Mouse (Mus musculus) embryo, embryonic 10.5 days (tissue): Measurements from ENCODE around the gene Prkar2b.
A peak's percentile ranks its signal among the peaks of the same experiment; 100 is the strongest.

ENCODE experiments used
- DNase-seq: peaks from one replicate; pipeline ENCODE4 v3.0.0-alpha.2; 2015; ENCODE audit warnings: low spot score

Prkar2b gene

GRCm38 (mm10) chr12:31967536-31967935 lies 93.6 kb downstream of the Prkar2b start:
- DNase-seq, result peak; percentile 82

DNA sequence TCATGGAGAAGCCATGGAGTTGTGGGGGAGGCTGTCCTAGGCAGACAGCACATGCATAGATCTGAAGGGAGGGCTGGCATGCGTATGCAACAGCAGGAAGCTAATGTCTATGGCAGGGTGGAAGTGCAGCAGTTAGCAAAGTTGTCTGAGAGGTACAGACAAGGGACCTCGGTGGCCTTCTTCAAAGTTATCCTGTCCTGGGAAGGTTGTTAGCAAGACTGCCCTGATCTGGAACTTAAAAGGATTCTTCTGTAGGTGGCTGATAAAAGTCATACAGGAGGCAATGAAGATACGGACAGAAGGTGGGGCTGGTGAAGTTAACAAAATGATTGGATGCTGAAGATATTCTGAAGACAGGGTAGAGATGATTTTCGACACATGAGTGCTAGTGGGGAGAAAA lies 94.7 kb downstream of the Prkar2b start:
- DNase-seq, result no peak

GRCm38 (mm10) chr12:31965517-31966212 lies 95.4 kb downstream of the Prkar2b start:
- DNase-seq, result no peak

DNA sequence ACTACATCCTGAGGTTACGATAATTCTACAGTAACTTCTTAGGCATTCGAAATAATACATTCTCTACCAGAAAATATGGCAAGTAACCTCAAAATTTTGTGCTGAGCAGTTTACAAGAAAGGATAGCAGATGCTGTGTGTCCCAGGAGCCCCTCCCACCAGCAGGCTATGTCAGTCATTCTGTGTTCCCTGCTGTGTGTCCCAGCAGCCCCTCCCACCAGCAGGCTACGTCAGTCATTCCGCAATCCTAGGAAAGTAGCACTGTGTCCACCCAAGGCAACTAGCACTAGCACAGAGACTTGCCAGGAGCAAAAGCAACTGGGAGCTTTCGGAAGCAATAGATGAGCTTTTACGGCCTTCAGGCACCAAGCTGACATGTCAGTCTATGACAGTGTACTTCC lies 97.0 kb downstream of the Prkar2b start:
- DNase-seq, result no peak

DNA sequence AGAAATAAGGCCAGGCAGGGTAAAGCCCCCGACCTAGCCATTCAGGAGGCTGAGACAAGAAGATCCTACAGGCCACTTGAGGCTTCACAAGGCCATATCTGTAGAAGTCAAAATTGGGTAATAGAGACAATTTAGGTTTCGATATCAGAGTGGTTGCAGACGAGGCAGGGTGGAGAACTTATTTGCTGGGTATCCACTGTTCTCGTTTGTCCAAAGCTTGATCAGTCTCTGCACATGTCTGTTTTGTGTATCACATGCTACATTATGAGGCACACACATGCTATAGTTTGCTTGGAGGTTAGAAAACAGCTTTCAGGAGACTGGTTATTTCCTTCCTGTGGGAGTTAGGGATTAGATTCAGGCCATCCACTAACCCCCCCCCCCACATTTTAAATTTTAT lies 105.3 kb downstream of the Prkar2b start:
- DNase-seq, result no peak

GRCm38 (mm10) chr12:31950659-31951031 lies 110.5 kb downstream of the Prkar2b start:
- DNase-seq, result no peak

DNA sequence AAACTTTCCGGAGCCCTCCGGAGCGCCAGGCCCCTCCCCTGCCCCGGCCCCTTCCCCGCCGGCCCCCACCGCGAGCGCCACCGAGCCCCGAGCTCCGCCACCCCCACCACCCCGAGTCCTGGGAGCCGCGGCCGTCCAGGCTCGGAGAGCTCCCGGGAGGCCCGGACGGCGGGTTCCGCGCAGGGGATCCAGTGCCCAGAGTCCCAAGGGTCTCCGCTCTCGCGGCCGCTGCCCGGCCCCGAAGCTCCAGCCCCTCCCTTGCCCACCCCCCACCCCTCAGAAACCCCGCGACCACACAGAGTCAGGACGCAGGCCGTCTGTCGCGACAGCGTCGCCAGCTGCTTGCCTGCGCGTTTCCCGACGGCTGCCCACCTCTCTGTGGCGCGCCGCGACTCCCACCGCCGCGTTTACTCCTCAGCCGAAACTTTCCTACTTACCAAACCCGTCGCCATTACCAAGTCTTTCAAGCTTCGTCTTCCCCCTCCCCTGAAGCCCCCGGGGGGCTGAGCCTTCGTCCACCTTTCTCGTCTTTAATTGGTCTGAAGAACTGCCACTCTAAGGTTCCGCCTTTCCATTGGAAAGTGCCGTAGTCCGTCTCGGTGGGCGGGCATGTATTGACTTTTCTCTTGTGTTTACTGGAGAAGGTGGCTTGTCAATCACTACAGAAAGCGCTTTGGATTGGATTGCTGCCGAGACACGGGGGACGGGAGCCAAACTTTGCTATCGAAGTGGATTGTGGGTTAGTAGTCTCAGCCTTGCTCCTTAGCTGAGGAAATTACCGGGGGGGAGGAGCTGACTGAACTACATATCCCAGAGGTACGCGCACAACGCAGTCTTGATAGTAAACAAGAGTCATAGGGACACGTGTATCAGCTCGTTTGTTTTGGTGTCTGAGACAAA lies 111.1 kb downstream of the Prkar2b start, which contains the start of gene Hbp1:
Hbp1 (minus strand) TSS at position 777 of the 900 bp plus-strand sequence.
- peak; percentile 100 for DNase-seq

DNA sequence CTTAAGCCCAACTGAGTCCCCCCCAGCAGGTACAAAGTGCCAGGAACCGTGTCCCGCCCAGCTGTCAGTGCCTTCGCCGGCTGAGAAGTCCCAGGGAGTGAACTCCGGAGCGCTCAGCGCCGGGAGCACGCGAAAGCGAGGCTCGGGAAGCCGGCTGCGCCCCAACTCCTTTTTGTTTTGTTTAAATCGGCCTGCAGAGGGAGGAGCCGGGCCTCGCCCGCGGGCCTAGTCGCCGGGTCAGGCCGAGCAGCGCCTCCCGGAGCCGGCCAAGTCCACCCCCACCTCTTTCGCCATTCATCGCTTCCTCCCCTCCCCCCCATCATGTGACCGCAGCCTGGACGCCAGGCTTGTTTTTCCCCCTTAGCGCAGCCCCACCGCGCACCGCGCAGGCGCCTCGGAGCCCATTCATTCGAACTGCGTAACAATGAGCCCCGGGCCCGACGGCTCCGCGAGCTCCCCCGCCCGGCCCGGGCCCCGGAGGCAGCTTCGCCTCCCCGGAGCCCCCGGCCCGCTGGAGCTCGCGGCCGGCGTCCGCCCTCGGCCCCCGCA lies 111.8 kb downstream of the Prkar2b start:
- DNase-seq, result peak; percentile 97

DNA sequence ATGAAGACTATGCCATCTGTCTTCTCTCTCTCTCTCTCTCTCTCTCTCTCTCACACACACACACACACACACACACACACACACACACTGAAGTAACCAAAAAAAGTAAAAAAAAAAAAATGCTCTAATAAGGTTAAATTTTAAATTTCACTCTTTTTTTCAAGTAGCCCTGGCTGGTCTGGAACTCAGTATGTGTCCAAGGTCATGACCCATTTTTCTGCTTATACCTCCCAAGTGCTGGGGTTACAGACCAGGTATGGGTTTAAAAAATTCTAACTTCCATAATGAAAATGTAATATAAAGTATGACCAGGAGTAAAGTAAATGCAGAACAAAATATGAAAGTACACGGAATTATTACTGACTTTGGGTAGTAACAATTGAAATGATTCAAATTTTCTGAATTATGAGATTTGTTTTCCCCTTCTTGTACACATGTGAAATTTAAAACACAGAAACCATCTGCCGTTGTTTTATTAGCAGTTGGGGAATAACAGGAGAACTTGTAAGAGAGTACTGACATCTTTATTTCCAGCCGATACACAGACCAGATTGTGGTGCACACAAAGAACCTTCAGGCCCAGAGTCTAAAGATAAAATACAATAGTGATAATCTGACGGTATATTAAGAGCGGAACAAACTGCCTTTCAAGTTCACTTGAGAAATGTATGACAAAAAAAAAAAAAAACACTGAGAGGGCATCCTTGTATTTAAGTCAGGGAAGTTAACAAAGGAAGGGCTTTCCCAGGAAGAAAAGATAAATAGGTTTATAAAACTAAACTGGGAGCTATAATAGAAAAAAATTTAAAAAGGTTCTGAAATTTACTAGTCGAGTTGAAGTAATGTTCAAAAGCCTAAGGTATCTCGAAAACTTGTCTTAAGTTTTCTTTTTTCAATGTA lies 112.7 kb downstream of the Prkar2b start:
- DNase-seq, result peak; percentile 48

DNA sequence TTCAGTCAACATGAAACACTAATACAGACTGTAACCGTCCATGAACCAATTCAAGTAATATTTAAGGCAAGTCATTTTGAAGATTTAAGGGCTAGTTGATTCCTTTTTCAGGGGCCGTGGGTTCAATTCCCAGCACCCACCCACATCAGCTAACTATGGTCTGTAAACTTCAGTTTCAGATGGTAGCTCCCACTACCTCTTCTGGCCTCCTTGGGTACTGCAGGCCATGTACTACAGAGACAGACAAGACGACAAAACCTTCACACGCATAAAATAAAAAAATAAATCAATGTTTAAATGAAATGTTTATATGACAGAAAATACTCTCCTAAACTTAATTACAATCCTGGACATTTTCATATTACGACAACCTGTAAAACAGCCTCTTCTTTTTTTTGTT lies 113.6 kb downstream of the Prkar2b start:
- DNase-seq, result peak; percentile 10

GRCm38 (mm10) chr12:31944405-31944804 lies 116.7 kb downstream of the Prkar2b start:
- no peak for DNase-seq

- DNase-seq, result no peak
These were observed 118.0 kb downstream of the Prkar2b start for GRCm38 (mm10) chr12:31943020-31943654.

DNA sequence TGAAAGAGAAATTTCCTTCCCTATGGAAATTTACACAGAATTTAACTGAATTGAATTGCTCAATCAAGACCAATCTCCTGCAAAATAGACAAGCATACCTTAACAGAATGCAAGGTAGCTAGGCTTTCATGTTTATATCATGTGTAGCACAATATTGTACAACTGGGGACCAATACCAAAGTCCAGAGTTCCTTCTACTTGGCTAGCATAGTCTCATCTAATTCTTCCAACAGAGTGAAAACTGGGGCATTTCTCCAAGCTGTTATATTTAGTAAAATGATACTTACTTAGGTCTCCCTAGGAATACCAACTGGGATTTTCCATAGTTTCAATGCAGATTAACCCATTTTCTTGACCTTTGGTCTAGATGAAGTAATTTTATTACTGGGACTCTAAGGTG lies 122.1 kb downstream of the Prkar2b start:
- DNase-seq, result no peak

DNA sequence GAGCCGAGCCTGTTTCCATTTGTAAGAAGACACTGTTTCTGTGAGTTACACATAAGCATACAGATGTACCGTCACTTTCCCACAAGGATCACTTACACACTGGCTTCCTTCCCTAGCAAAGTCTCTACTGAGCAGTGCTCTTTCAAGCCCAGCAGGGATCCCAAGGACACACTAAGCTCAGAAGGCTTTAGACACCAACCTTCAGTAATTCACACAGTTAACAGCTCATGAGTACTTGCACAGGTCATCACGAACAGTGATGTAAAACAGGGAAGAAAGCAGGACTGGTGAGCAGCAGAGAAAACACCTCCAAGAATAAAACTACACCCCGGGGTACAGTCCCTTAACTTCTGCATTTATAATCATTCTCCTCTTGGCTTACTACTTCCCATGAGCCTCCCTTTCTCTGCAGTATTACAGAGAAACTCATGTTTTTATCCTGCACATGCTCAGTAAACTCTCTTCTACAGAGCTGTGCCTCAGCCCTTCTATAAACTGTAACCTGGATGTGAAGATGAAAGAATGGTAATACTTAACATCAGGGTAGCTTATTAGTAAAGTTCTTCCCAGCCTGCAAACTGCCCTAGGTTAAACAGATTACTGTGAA lies 122.6 kb downstream of the Prkar2b start:
- DNase-seq, result no peak

DNA sequence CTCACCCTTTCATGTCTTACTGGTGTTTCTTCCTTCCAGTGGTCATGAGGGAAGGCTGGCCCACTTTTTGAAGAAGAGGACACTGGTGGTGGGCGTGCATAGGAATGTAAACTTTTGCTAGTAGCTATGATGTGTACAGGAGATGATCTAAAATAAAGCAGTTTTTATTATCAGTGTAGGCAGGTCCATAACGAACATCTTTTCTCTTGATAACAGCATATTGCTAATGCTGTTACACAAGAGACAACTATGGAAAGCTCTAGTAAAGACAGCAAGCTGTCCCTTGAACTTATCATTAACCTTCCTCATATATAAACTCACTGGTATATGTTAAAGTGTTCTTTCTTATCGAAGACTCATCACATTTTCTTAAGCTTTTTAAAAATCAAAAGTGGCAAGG lies 123.5 kb downstream of the Prkar2b start:
- no peak for DNase-seq

DNA sequence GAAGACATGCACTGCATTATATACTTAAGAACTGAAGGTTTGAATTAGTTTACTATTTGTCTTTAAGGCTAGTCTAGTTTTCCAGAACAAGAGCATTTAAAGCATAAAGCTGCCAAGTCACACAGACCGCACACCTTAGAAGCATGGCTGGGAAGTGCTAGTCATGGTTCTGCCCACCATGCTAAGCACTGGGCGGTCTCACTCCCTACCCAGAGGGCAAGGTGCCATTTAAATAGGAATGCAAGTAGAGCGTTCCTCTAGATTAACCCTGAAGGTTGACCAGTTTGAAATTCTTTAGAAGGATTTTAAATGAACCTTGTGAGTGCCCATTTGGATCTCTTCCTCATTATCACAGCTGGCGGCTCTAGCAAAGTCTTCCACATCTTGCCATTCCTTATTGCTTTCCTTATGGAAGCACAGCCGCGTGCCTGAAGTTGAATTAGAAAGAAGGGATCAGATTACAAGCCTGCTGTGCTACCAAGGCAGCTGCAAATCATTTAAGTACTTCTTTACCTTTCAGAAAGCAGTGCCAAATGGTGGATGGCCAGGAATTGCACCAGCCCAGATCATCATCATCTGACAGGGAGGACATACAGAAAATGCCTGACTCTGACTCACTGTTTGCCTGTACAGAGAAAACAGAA lies 124.3 kb downstream of the Prkar2b start:
- peak; percentile 61 for DNase-seq

- DNase-seq, result no peak
These were observed 129.3 kb downstream of the Prkar2b start for GRCm38 (mm10) chr12:31931818-31932217.

GRCm38 (mm10) chr12:31928498-31928897 lies 132.6 kb downstream of the Prkar2b start:
- DNase-seq, result no peak

DNA sequence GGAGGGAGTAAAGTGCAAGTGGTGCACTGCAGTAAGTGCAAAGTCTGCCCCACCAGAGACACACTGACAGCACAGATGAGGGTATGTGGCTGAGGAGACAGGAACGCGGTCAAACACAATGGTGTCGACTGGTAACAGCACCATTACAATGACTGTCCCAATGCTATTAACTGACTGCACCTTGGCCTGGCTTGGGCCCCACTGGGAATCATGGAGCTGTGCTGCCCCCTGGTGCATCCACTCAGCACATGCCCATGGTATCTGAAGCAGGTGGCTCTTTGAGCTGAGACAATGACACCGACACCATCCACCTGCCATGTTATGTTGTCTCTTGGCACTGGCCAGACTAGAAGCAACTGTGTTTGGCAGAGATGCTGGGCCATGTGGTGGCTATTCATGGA lies 134.4 kb downstream of the Prkar2b start:
- peak; percentile 71 for DNase-seq

DNA sequence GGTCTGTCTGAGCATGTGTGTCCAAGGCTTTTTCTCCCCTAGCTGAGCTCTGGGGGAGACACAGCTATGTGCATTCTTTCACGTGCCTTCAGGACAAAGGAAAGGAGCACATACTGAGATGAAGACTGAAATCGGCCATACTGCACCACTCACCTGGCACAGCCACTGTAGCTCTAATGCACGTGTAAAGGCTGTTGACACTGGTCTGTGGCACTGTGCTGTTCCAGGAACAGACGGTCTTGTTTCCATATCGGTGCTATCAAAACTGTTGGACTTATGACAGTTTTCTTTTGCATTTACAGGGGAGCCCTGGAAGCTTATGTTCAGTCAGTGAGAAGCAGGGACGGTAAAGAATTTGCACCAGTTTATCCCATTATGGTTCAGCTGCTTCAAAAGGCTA lies 135.8 kb downstream of the Prkar2b start:
- no peak for DNase-seq

DNA sequence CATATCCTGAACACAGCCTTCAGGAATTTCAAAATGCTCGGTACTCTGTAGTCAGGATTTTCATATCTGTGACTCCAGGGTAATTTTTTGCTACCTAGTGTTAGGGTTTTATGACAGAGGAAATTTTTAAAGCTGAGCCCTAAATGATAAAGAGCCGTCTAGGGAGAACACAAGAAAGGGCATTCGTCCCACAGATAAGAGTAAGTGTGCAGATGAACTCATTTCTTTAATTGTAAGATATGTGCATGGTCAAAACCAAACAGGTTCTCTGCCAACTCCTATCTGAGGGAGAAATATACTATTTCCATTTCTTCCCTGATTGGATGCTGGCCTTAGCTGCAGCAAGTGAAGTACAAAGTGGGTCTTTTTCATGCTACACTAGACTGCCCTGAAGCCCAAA lies 137.0 kb downstream of the Prkar2b start:
- no peak for DNase-seq
